Mouse (Mus musculus) heart, embryonic 14.5 days (tissue): ENCODE measurements around the gene Xxylt1. TPM values are rescaled to one million over a fixed set of nuclear protein-coding genes. Genes with fewer than 3 reads are reported as not detected.
"Not testable (repeated sequence)": the region's sequence is repeated elsewhere in the genome, so short reads cannot be mapped to it uniquely, and the experiment has no call there.

Source experiments
- ATAC-seq: fragments of 200-750 bp; cut with Nextera tagmentation; 2 replicates; pipeline ENCODE4 v1.8.0; 2017; ENCODE audit warnings: low read depth, moderate TSS enrichment; ENCODE audit not compliant: insufficient number of reproducible peaks, insufficient read depth, low FRiP score
- H3K27ac ChIP-seq, 2 experiments: fragments of 200-500 bp in 1 of 2; fragments of 300-500 bp in 1 of 2; sonication (generic) in 1 of 2; replicated peaks in 1 of 2; 2 replicates each; pipeline ENCODE4 v1.5.1; 2012 to 2014; ENCODE audit warnings: low read depth in 2 of 2, low read length in 2 of 2, control low read depth in 1 of 2, mild to moderate bottlenecking in 1 of 2, mixed read lengths in 1 of 2; ENCODE audit not compliant: control insufficient read depth in 1 of 2, insufficient read depth in 1 of 2
- H3K27me3 ChIP-seq: fragments of 300-500 bp; sonication (generic); 2 replicates; pipeline ENCODE4 v1.6.1; 2014; ENCODE audit warnings: mild to moderate bottlenecking, low read length, control low read depth; ENCODE audit not compliant: control insufficient read depth, insufficient read depth
- H3K36me3 ChIP-seq: fragments of 300-500 bp; sonication (generic); 2 replicates; pipeline ENCODE4 v1.6.1; 2014; ENCODE audit warnings: mild to moderate bottlenecking, control low read depth, low read length, mixed read lengths; ENCODE audit not compliant: control insufficient read depth, insufficient read depth
- H3K4me1 ChIP-seq, 2 experiments: fragments of 200-500 bp in 1 of 2; fragments of 300-500 bp in 1 of 2; sonication (generic) in 1 of 2; 2 replicates each; pipeline ENCODE4 v1.6.1; 2012 to 2014; ENCODE audit warnings: low read length in 2 of 2, control low read depth in 1 of 2, mixed read lengths in 1 of 2; ENCODE audit not compliant: control insufficient read depth in 2 of 2, insufficient read depth in 2 of 2
- H3K4me2 ChIP-seq: fragments of 300-500 bp; sonication (generic); 2 replicates; pipeline ENCODE4 v1.6.1; 2014; ENCODE audit warnings: mild to moderate bottlenecking, low read length
- H3K4me3 ChIP-seq, 2 experiments: fragments of 200-500 bp in 1 of 2; fragments of 300-500 bp in 1 of 2; sonication (generic) in 1 of 2; 2 replicates each; pipeline ENCODE4 v1.5.1; 2012 to 2014; ENCODE audit warnings: low read length in 2 of 2, mild to moderate bottlenecking in 2 of 2, control low read depth in 1 of 2, low read depth in 1 of 2, moderate library complexity in 1 of 2; ENCODE audit not compliant: control insufficient read depth in 1 of 2, insufficient read depth in 1 of 2
- H3K9ac ChIP-seq: fragments of 300-500 bp; sonication (generic); 2 replicates; pipeline ENCODE4 v1.6.1; 2014; ENCODE audit warnings: mild to moderate bottlenecking, low read length
- H3K9me3 ChIP-seq: fragments of 300-500 bp; sonication (generic); 2 replicates; pipeline ENCODE4 v1.6.1; 2016; ENCODE audit warnings: low read length, control low read depth; ENCODE audit not compliant: control insufficient read depth
- WGBS: fragments of 180-500 bp; shearing (Covaris S2); extraction: QIAGEN DNeasy Blood & Tissue Kit; methylation state at CpG from one replicate; pipeline ENCODE4 v1.1.7; 2014; 5-methylcytosine and 5-hydroxymethylcytosine counted together
- polyA plus RNA-seq: library from polyadenylated mRNA; unstranded; fragments of >200 nt; fragmentation: Nextera tagmentation; extraction: Ambion mirVana; gene quantifications from 2 replicates; pipeline ENCODE4 v1.2.1, GENCODE M21; 2014

Gene Xxylt1
- polyA plus RNA-seq, 1 experiment from 2014 or later: 12.2 TPM

DNA sequence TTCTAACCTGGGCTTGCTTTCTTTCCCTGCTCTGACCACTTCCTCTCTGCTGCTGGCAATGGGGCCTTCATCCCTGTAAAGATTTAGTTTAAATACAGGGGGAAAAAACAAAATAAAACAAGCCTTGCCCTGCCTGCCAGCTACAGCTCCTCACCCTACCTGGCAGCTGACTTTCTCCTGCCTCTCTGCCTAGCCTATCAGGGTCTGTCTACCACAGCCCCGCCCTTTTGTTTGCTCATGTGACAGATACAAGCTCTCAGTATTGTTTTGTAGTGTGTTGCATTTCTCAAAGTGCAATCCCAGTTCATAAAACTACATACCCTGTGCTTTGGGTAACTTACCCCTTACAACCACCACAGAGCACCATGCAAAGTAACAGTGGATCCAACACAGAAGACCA lies 66.0 kb downstream of the Xxylt1 start:
- WGBS: 90% methylated on average over 1 of the region's 1 CpGs
- Histone ChIP-seq H3K27ac (no peak overlapping the region), H3K4me2 (no peak overlapping the region), H3K4me3 (no peak overlapping the region), H3K27me3 (no peaks in the 10 kb centered on the region), H3K36me3 (no peaks in the 10 kb centered on the region), H3K9ac (no peak overlapping the region), H3K9me3 (no peaks in the 10 kb centered on the region), H3K4me1 (no peaks in the 10 kb centered on the region)
- no peak for ATAC-seq

DNA sequence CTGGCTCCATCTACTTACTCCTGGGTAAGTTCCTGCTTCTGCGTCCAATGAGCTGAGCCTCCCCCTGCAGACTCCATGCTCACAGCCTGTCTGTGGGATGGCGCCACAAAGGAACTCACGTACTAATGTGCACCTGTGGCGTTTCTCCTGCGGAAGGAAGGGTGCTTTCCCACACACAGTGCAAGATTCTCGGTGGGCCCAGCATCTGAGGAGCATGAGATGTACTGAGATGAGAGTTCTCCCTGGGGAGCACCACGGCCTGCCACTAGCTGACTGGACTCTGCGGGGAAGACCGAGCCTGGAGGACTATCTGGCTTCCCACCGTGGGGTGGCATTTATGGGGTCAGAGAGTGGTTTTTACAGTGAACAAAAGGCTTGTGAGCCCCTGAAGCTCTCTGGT lies 69.0 kb downstream of the Xxylt1 start:
- Histone ChIP-seq H3K27me3 (no peaks in the 10 kb centered on the region), H3K27ac (no peak overlapping the region), H3K9me3 (no peaks in the 10 kb centered on the region), H3K4me2 (no peak overlapping the region), H3K4me1 (peaks cover 2 to 8% of the 10 kb centered on the region in 2 experiments), H3K9ac (no peak overlapping the region), H3K4me3 (no peak overlapping the region), H3K36me3 (no peaks in the 10 kb centered on the region)
- 88% methylated on average over 10 of the region's 10 CpGs for WGBS
- no peak for ATAC-seq

DNA sequence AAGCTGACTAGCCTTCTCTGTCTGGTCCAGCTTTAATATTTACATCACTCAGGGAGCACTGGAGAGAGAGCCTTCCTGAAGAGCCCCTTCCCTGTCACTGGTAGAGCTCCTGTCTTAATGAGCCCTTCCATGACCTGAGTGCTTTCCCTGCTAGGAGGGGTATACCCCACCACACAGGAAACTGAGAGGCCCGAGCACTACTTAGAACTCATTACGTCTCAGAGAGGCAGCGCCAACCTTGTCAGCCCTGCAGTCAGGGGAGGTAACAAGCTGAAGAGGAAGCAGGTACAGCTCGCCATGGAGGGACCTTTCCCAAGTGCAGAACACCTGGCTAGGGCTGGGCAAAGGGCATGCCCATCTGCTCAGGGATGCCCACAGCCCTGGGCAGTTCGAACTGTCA lies 70.8 kb downstream of the Xxylt1 start:
- H3K4me1 ChIP-seq: peaks cover 7 to 16% of the 10 kb centered on the region in 2 experiments
- H3K4me3 ChIP-seq: no peak overlapping the region
- no peaks in the 10 kb centered on the region for H3K27me3 ChIP-seq
- no peaks in the 10 kb centered on the region for H3K9me3 ChIP-seq
- H3K36me3 ChIP-seq: no peaks in the 10 kb centered on the region
- no peak for ATAC-seq
- 87% methylated on average over 5 of the region's 5 CpGs for WGBS
- H3K4me2 ChIP-seq: no peak overlapping the region
- no peak overlapping the region for H3K9ac ChIP-seq
- H3K27ac ChIP-seq: no peak overlapping the region

DNA sequence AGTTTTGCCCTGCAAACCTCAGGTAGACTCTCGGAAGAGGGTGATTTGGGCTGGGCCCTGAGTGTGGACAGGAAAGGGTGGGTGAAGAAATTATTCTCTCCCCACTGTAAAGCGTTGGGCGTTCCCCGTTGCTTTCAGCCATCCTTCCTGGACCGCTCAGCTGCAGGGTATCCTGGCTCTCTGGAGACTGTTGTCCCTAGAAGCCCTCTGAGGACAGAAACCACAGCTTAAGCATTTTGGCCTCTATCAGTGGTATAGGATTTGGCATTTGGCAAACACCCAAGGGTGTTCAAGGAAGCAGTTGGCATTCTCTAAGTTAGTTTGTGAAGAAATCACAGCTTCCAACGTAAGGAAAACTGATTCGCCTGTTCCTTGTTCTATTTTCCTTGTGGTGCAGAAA lies 72.9 kb downstream of the Xxylt1 start:
- 61% methylated on average over 7 of the region's 7 CpGs for WGBS
- Histone ChIP-seq H3K4me2 (no peak overlapping the region), H3K27me3 (no peaks in the 10 kb centered on the region), H3K36me3 (no peaks in the 10 kb centered on the region), H3K4me3 (no peak overlapping the region), H3K9ac (no peak overlapping the region), H3K4me1 (peaks cover 20 to 31% of the 10 kb centered on the region in 2 experiments), H3K27ac (0 out of 4 replicates have a peak overlapping the region, but pooled peaks of 1 of the 2 experiments have one; percentile 4), H3K9me3 (no peaks in the 10 kb centered on the region)
- ATAC-seq: no peak

DNA sequence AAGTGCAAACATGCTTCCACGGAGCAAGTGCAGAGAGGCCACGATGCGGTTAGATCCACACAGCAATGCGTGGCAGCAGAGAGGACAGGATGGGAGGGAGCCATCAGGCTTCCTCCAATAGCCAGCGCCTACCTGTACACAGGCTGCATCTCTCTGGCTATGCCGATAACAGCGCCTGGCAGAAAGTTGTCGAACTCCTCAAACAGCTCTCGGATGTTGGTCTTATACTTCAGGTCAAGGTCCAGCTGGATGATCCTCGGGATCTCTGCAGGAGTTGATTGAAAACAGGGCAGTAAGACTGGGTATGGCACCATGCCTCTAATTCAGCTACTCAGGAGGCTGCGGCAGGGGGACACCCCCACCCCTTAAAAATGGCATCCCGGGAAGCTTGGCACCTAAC lies 73.7 kb downstream of the Xxylt1 start:
- H3K4me3 ChIP-seq: no peak overlapping the region
- H3K9me3 ChIP-seq: no peaks in the 10 kb centered on the region
- no peak for ATAC-seq
- no peak overlapping the region for H3K27ac ChIP-seq
- H3K4me2 ChIP-seq: no peak overlapping the region
- WGBS: 91% methylated on average over 12 of the region's 12 CpGs
- no peaks in the 10 kb centered on the region for H3K36me3 ChIP-seq
- H3K4me1 ChIP-seq: peaks cover 25 to 38% of the 10 kb centered on the region in 2 experiments
- H3K9ac ChIP-seq: no peak overlapping the region
- H3K27me3 ChIP-seq: no peaks in the 10 kb centered on the region

DNA sequence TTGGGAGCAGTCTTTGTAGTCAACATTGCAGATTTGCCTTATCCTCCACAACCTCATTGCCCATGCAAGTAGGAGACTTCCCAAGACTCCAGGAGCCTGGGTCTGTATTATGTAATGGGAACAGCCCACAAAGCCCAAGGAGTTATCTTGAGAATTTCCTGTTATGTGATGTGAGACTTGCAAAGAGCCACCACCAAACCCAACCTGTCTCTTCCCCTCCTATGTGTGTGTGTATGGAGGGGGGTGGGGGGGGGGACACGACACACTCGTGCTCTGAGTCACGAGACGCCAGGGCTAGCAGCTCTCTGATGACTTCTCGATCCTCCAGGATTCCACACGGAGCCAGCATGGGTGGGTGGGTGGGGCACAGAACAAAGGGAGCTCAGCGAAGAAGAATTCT lies 75.5 kb downstream of the Xxylt1 start:
- H3K4me1 ChIP-seq: peaks cover 27 to 43% of the 10 kb centered on the region in 2 experiments
- no peak overlapping the region for H3K9ac ChIP-seq
- peak overlapping the region; percentile 6 to 58; a peak in 2 of 4 replicates for H3K27ac ChIP-seq
- H3K27me3 ChIP-seq: no peaks in the 10 kb centered on the region
- H3K9me3 ChIP-seq: no peaks in the 10 kb centered on the region
- H3K4me3 ChIP-seq: no peak overlapping the region
- ATAC-seq: no peak
- WGBS: 44% methylated on average over 7 of the region's 7 CpGs
- H3K4me2 ChIP-seq: no peak overlapping the region
- no peaks in the 10 kb centered on the region for H3K36me3 ChIP-seq

DNA sequence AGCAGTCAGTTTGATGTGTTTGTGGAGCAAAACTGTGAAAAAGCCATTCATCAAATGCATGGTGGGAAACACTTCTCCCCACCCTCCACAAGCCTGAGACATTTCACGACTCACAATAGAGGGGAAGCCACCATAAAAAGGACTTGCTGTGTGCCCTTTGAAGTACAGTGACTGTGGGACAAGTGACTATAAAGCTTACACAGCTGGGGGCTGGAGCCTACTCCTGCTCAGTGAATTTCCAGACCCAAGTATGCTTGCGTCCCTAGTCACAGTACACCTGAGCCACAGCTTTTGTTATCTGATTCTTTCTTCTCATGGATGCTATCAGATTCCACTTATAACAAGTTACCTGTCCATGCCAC lies 76.9 kb downstream of the Xxylt1 start:
- no peaks in the 10 kb centered on the region for H3K36me3 ChIP-seq
- peak overlapping the region; percentile 42; the same call in 1 of the 2 replicates for H3K4me2 ChIP-seq
- no peak for ATAC-seq
- no peak overlapping the region for H3K4me3 ChIP-seq
- H3K9ac ChIP-seq: peak overlapping the region; percentile 21; the same call in 1 of the 2 replicates
- WGBS: 63% methylated on average over 2 of the region's 2 CpGs
- no peaks in the 10 kb centered on the region for H3K27me3 ChIP-seq
- peaks cover 27 to 43% of the 10 kb centered on the region in 2 experiments for H3K4me1 ChIP-seq
- peak overlapping the region; percentile 72 to 76 for H3K27ac ChIP-seq
- H3K9me3 ChIP-seq: no peaks in the 10 kb centered on the region

DNA sequence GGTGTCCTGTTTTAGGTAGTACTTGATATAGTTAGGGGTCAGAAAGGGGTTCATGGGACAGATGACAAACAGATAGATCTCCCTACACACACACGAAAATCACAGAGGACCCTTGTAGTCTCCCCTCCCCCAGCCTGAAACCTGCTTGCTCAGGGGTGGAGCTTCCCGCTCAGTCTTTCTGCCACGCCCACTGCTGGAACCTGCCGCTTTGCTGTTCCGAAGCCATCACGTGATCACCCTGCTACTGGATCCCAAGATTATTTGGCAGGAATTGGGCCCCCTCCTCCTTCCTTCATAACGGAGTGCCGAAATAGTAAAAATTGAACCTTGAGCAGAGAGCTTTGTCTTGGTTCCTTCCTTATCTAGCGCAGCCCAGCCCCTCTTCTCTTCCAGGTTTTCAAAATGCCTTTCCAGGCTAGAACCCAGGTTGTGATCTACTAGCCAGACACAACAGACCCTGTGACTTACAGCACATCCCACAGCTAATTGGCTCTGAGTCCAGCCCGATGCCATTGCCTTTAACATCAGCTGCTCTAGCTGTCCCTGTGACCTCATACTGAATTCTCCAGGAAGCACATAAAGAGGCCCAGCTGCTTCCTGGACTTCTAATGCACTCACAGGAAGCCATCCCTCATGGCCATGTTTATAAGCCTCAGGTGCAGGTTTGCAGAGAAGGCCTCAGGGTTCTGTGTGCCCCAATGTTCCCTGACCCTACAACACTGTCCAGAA lies 77.5 kb downstream of the Xxylt1 start:
- peaks cover 27 to 43% of the 10 kb centered on the region in 2 experiments for H3K4me1 ChIP-seq
- H3K9me3 ChIP-seq, H3K27me3 ChIP-seq, H3K36me3 ChIP-seq, H3K4me3 ChIP-seq, ATAC-seq: not testable (repeated sequence)
- peak overlapping the region; percentile 42 for H3K4me2 ChIP-seq
- peak overlapping the region; percentile 72 to 76 for H3K27ac ChIP-seq
- peak overlapping the region; percentile 44; the same call in 1 of the 2 replicates for H3K9ac ChIP-seq
- 7% methylated on average over 10 of the region's 10 CpGs for WGBS
